Mouse (Mus musculus) ES-E14 (cell line): ENCODE data around the gene Fndc3b. TPM values are rescaled to one million over a fixed set of nuclear protein-coding genes. Genes with fewer than 3 reads are reported as not detected.
"Not testable (repeated sequence)": the region's sequence is repeated elsewhere in the genome, so short reads cannot be mapped to it uniquely, and the experiment has no call there.

ENCODE experiments used
- DNase-seq: peaks from one replicate; pipeline ENCODE4 v3.0.0-alpha.2; 2013; ENCODE audit warnings: low read depth, low spot score
- H3K27ac ChIP-seq: 2 replicates; pipeline ENCODE4 v1.5.1; 2012; ENCODE audit warnings: low read depth, mild to moderate bottlenecking, low read length, moderate library complexity, mixed read lengths; ENCODE audit not compliant: poor library complexity, insufficient read depth, severe bottlenecking
- H3K36me3 ChIP-seq: 2 replicates; pipeline ENCODE4 v1.6.1; 2012; ENCODE audit warnings: mild to moderate bottlenecking, low read length, moderate library complexity, mixed read lengths; ENCODE audit not compliant: control insufficient read depth, poor library complexity, insufficient read depth, severe bottlenecking
- H3K4me1 ChIP-seq, 2 experiments: fragments of 150-350 bp in 1 of 2; sonication (generic) in 1 of 2; 2 replicates each; pipeline ENCODE4 v1.6.1; 2012; ENCODE audit warnings: low read length in 2 of 2, mild to moderate bottlenecking in 1 of 2, mixed read lengths in 1 of 2; ENCODE audit not compliant: control insufficient read depth in 2 of 2, insufficient read depth in 2 of 2, poor library complexity in 1 of 2
- H3K4me3 ChIP-seq, 2 experiments: fragments of 150-350 bp in 1 of 2; sonication (generic) in 1 of 2; 2 replicates each; pipeline ENCODE4 v1.5.1; 2012; ENCODE audit warnings: low read length in 2 of 2, low read depth in 1 of 2, mild to moderate bottlenecking in 1 of 2, mixed read lengths in 1 of 2; ENCODE audit not compliant: insufficient read depth in 1 of 2, poor library complexity in 1 of 2, severe bottlenecking in 1 of 2
- H3K9ac ChIP-seq: 2 replicates; pipeline ENCODE4 v1.6.1; 2012; ENCODE audit warnings: low read depth, mild to moderate bottlenecking, low read length, mixed read lengths; ENCODE audit not compliant: poor library complexity, insufficient read depth, severe bottlenecking
- H3K9me3 ChIP-seq: fragments of 150-350 bp; sonication (generic); 2 replicates; pipeline ENCODE4 v1.6.1; 2012; ENCODE audit warnings: low read depth, mild to moderate bottlenecking, low read length; ENCODE audit not compliant: control insufficient read depth, insufficient read depth
- CHD2 ChIP-seq: IDR thresholded peaks from 2 replicates; pipeline ENCODE4 v1.6.1; 2014; ENCODE audit warnings: mild to moderate bottlenecking, low read depth, low read length, inconsistent platforms
- HCFC1 ChIP-seq: IDR thresholded peaks from 2 replicates; pipeline ENCODE4 v1.6.1; 2012; ENCODE audit warnings: low read length, inconsistent platforms, borderline replicate concordance; ENCODE audit not compliant: insufficient read depth
- MAFK ChIP-seq: IDR thresholded peaks from 2 replicates; pipeline ENCODE4 v1.6.1; 2014; ENCODE audit warnings: mild to moderate bottlenecking, low read depth, low read length, inconsistent platforms; ENCODE audit not compliant: insufficient read depth
- ZC3H11A ChIP-seq: IDR thresholded peaks from 2 replicates; pipeline ENCODE4 v1.6.1; 2012; ENCODE audit warnings: low read depth, mild to moderate bottlenecking, inconsistent platforms, low read length, borderline replicate concordance
- ZNF384 ChIP-seq: IDR thresholded peaks from 2 replicates; pipeline ENCODE4 v1.6.1; 2012; ENCODE audit warnings: low read depth, low read length, inconsistent platforms
- in situ Hi-C, 2 experiments: fragments of 600-800 bp; cut with MboI; formaldehyde crosslinking; loops; one replicate each; pipeline ENCODE4 v1.15.1; 2025; ENCODE audit warnings: low sequenced_read_pairs in 2 of 2, inconsistent platforms in 1 of 2; ENCODE audit not compliant: unreplicated experiment in 2 of 2
- total RNA-seq: library from RNA; depleted of rRNA; stranded (reverse); fragments of 300-350 nt; gene quantifications from 2 replicates; pipeline ENCODE4 v1.2.3, GENCODE M21; 2012

The Fndc3b gene
- total RNA-seq, 1 experiment = 16.6 TPM

DNA sequence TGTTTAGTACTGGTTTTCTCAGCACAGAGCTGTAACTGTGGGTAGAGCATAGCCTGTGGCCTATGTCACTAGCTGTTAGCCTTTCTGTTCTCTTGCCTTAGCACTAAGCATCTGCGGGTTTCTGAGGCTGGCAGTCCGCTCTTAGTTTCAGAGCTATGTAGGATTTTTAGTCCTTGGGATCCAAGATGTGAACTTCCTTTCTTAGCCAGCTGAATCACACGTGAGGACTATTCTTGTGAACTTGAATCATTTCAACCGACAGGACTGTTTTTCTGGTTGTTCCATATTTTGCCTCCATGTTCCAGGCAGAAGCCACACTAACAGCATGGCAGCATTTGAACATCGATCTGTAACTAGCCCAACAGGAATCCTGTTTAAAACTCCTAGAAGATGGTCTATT is 229.4 kb downstream of the Fndc3b start:
- Histone ChIP-seq H3K9ac (no peak overlapping the region), H3K4me1 (no peaks in the 10 kb centered on the region), H3K36me3 (peaks cover 4% of the 10 kb centered on the region; the same call in 1 of the 2 replicates), H3K27ac (no peak overlapping the region), H3K4me3 (no peak overlapping the region), H3K9me3 (no peaks in the 10 kb centered on the region)
- no peak for DNase-seq
- TF ChIP-seq CHD2 (no peak), ZNF384 (no peak), ZC3H11A (no peak), MAFK (no peak), HCFC1 (no peak)
- in situ Hi-C loops = no loop called here

- H3K9me3 ChIP-seq = no peaks in the 10 kb centered on the region
- H3K36me3 ChIP-seq = no peaks in the 10 kb centered on the region; the same call in 1 of the 2 replicates
- no peak for TF ChIP-seq HCFC1
- no peak for TF ChIP-seq CHD2
- TF ChIP-seq MAFK = no peak
- in situ Hi-C loops = no loop called here
- H3K4me3 ChIP-seq = no peak overlapping the region
- no peak overlapping the region for H3K27ac ChIP-seq
- H3K9ac ChIP-seq = no peak overlapping the region
- H3K4me1 ChIP-seq = no peaks in the 10 kb centered on the region
- no peak for DNase-seq
These were observed 231.7 kb downstream of the Fndc3b start for GRCm38 (mm10) chr3:27479378-27479777.

- Histone ChIP-seq H3K9ac (no peak overlapping the region), H3K4me1 (no peaks in the 10 kb centered on the region), H3K9me3 (no peaks in the 10 kb centered on the region), H3K4me3 (no peak overlapping the region), H3K36me3 (peaks cover 2% of the 10 kb centered on the region; the same call in 1 of the 2 replicates), H3K27ac (no peak overlapping the region)
- no peak for TF ChIP-seq ZNF384
- no peak for DNase-seq
- in situ Hi-C loops = no loop called here
These were observed 232.4 kb downstream of the Fndc3b start for GRCm38 (mm10) chr3:27478563-27479156.

DNA sequence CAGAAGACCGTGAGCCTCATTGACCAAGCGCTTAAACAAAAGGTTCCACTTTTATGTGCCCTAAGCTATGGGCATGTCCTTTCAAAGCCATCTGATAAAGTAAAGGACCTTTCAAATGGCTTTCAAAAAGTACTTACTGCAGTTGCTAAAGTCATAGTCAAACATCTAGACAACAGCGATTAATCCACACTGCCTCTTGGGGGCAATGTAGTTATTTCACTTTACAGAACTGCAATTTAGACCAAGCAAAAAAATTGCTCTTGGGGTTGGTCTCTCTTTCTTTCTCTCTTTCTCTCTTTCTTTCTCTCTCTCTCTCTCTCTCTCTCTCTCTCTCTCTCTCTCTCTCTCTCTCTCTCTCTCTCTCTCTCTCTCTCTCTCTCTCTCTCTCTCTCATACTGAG is 233.4 kb downstream of the Fndc3b start:
- H3K4me1 ChIP-seq, H3K9ac ChIP-seq, H3K27ac ChIP-seq, H3K4me3 ChIP-seq, H3K36me3 ChIP-seq, in situ Hi-C loops, H3K9me3 ChIP-seq, DNase-seq: not testable (repeated sequence)

GRCm38 (mm10) chr3:27475899-27476298 is 235.2 kb downstream of the Fndc3b start:
- H3K9ac ChIP-seq = no peak overlapping the region
- peaks cover 3% of the 10 kb centered on the region; the same call in 1 of the 2 replicates for H3K36me3 ChIP-seq
- no peak overlapping the region for H3K27ac ChIP-seq
- H3K9me3 ChIP-seq = no peaks in the 10 kb centered on the region
- in situ Hi-C loops = no loop called here
- no peaks in the 10 kb centered on the region for H3K4me1 ChIP-seq
- TF ChIP-seq HCFC1 (no peak), MAFK (no peak), ZC3H11A (no peak), ZNF384 (no peak)
- DNase-seq = no peak
- H3K4me3 ChIP-seq = no peak overlapping the region
